1 mouse cellular context compared by ENCODE assay signal in the genomic region with DNA sequence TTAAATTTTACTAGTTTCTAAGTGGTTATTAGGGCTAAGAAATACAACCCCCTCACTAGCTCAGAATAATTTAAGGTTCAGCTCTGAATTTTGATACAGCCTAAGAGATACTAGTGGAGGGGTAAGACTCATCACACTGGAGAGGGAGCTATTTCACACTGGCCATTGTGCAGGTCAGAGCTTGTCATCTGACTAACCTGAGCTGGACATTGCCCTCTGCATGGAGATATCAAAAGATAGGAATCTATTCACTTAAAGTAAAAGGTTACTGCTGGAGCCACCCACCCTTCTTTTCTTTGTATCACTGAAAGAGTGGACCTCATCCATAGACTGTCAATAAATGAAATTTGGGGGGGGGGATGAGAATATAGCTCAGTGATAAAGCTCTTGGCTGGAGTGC.
TF ChIP-seq lines count a peak whose summit lies in the region.

No protein-coding gene starts in this region.

TF ChIP-seq in CH12.LX, 34 proteins besides CTCF, POLR2A, EP300 and RAD21 (continued from another document):
- TF ChIP-seq ZKSCAN1 (IDR thresholded peaks at IDR 0.05; ENCODE audit: borderline replicate concordance, low read depth, low read length) (no peak), UBTF (IDR thresholded peaks at IDR 0.05; ENCODE audit: low read depth, low read length) (no peak), USF2 (conservative IDR thresholded peaks at IDR 0.05; ENCODE audit: low read depth, low read length) (no peak), ELF1 (IDR thresholded peaks at IDR 0.05; ENCODE audit: low read depth, low read length) (no peak), MAZ (IDR thresholded peaks at IDR 0.05; ENCODE audit: low read depth, low read length) (no peak), MYC (IDR thresholded peaks at IDR 0.05; ENCODE audit: low read depth, low read length) (no peak), KAT2A (IDR thresholded peaks at IDR 0.05; ENCODE audit: insufficient replicate concordance, low read length) (no peak), RCOR1 (conservative IDR thresholded peaks at IDR 0.05; ENCODE audit: low read depth, low read length) (no peak), BHLHE40 (IDR thresholded peaks at IDR 0.05; ENCODE audit: low read depth, low read length) (no peak)
TF ChIP-seq in CH12.LX: peak in this region for 0.
